Mouse (Mus musculus) 3T3-L1 (cell line): ENCODE results near the gene Txndc2.

Source experiments
- DNase-seq: peaks from one replicate; pipeline ENCODE4 v3.0.0-alpha.2; 2015; ENCODE audit warnings: low read depth, low spot score

The Txndc2 gene

GRCm38 (mm10) chr17:65656076-65656475, 14.1 kb upstream of the Txndc2 start:
- DNase-seq: no peak

GRCm38 (mm10) chr17:65655608-65656007, 13.6 kb upstream of the Txndc2 start:
- no peak for DNase-seq

GRCm38 (mm10) chr17:65650598-65650997, 8.6 kb upstream of the Txndc2 start:
- no peak for DNase-seq

- DNase-seq: no peak
Observed at GRCm38 (mm10) chr17:65649175-65649493, 7.2 kb upstream of the Txndc2 start.

GRCm38 (mm10) chr17:65648371-65649174, 6.6 kb upstream of the Txndc2 start:
- no peak for DNase-seq

- no peak for DNase-seq
Observed at GRCm38 (mm10) chr17:65647961-65648360, 6.0 kb upstream of the Txndc2 start.

GRCm38 (mm10) chr17:65647226-65647625, 5.3 kb upstream of the Txndc2 start:
- no peak for DNase-seq

GRCm38 (mm10) chr17:65643579-65643978, 1.6 kb upstream of the Txndc2 start:
- no peak for DNase-seq

- DNase-seq: peak; percentile 21
Observed at GRCm38 (mm10) chr17:65643051-65643521, 1.1 kb upstream of the Txndc2 start.

- DNase-seq: no peak
Observed at GRCm38 (mm10) chr17:65642578-65642991, 617 bp upstream of the Txndc2 start.

- DNase-seq: no peak
Observed at GRCm38 (mm10) chr17:65639144-65639543, 2.8 kb downstream of the Txndc2 start.

GRCm38 (mm10) chr17:65635715-65636360, 6.1 kb downstream of the Txndc2 start:
- no peak for DNase-seq

- DNase-seq: peak; percentile 84
Observed at GRCm38 (mm10) chr17:65629943-65630342, 12.0 kb downstream of the Txndc2 start.

GRCm38 (mm10) chr17:65628823-65629532, 13.0 kb downstream of the Txndc2 start:
- peak; percentile 76 for DNase-seq

GRCm38 (mm10) chr17:65626301-65626700, 15.7 kb downstream of the Txndc2 start:
- no peak for DNase-seq

GRCm38 (mm10) chr17:65625563-65625962, 16.4 kb downstream of the Txndc2 start:
- DNase-seq: no peak

- no peak for DNase-seq
Observed at GRCm38 (mm10) chr17:65623130-65623529, 18.8 kb downstream of the Txndc2 start.

- no peak for DNase-seq
Observed at GRCm38 (mm10) chr17:65618431-65618830, 23.5 kb downstream of the Txndc2 start.

- no peak for DNase-seq
Observed at GRCm38 (mm10) chr17:65615678-65616077, 26.3 kb downstream of the Txndc2 start.

- DNase-seq: no peak
Observed at GRCm38 (mm10) chr17:65614431-65614830, 27.5 kb downstream of the Txndc2 start.

- DNase-seq: peak; percentile 98
Observed at GRCm38 (mm10) chr17:65613463-65614412, 28.2 kb downstream of the Txndc2 start, which contains the start of gene Vapa. Vapa (minus strand) TSS chr17:65613555.
